Mouse (Mus musculus) kidney, adult 2 months (tissue): ENCODE data around the gene Nsun2.
"Not testable (repeated sequence)": the region's sequence is repeated elsewhere in the genome, so short reads cannot be mapped to it uniquely, and the experiment has no call there.

ENCODE experiments used
- CTCF ChIP-seq: fragments of 200-500 bp; conservative IDR thresholded peaks from 2 replicates; pipeline ENCODE4 v1.5.1; 2011; ENCODE audit warnings: low read depth, mild to moderate bottlenecking, control low read depth, low read length, moderate library complexity, mixed read lengths; ENCODE audit not compliant: insufficient read depth, insufficient read length
- POLR2A ChIP-seq: fragments of 200-500 bp; IDR thresholded peaks from one replicate; pipeline ENCODE4 v1.6.1; 2011; ENCODE audit warnings: low read depth, low read length, control low read depth

DNA sequence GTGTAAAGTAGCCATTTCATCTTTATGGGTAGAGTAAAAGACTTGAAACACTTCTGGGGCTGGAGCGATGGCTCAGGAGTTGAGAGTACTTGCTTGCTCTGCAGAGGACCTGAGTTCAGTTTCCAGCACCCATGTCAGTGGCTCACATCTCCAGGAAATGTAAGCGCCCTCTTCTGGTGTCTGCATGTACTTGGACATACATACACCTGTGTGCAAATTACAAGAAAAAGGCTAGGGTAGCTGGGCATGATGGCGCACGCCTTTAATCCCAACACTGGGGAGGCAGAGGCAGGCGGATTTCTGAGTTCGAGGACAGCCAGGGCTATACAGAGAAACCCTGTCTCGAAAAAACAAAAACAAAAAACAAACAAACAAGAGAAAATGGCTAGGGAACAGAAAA, 102.3 kb downstream of the Nsun2 start:
- not testable (repeated sequence) for TF ChIP-seq CTCF, POLR2A
